Mouse (Mus musculus) ES-Bruce4 (cell line): ENCODE results near the gene Phf10.
"Not testable (repeated sequence)": the region's sequence is repeated elsewhere in the genome, so short reads cannot be mapped to it uniquely, and the experiment has no call there.

Experiments
- CTCF ChIP-seq: IDR thresholded peaks from one replicate; pipeline ENCODE4 v1.8.1; 2011; ENCODE audit warnings: low read depth, low read length
- POLR2A ChIP-seq: IDR thresholded peaks from one replicate; pipeline ENCODE4 v1.8.1; 2011; ENCODE audit warnings: low read length; ENCODE audit not compliant: insufficient read depth

- not testable (repeated sequence) for TF ChIP-seq CTCF, POLR2A
Observed at GRCm38 (mm10) chr17:15000047-15000446, 39.0 kb upstream of the Phf10 start.
